Mouse (Mus musculus) lung, postnatal 0 days (tissue): ENCODE data around the gene Vmn2r40. TPM values are rescaled to one million over a fixed set of nuclear protein-coding genes. Genes with fewer than 3 reads are reported as not detected.
"Not testable (repeated sequence)": the region's sequence is repeated elsewhere in the genome, so short reads cannot be mapped to it uniquely, and the experiment has no call there.

Source experiments
- ATAC-seq: fragments of 200-750 bp; cut with Nextera tagmentation; 2 replicates; pipeline ENCODE4 v1.8.0; 2017; ENCODE audit warnings: moderate library complexity
- DNase-seq: peaks from one replicate; pipeline ENCODE4 v3.0.0-alpha.2; 2016; ENCODE audit warnings: low spot score
- H3K27ac ChIP-seq: fragments of 300-500 bp; sonication (generic); 2 replicates; pipeline ENCODE4 v1.5.1; 2014; ENCODE audit warnings: antibody characterized with exemption, mild to moderate bottlenecking, low read length, mixed read lengths
- H3K27me3 ChIP-seq: fragments of 300-500 bp; sonication (generic); replicated peaks from 2 replicates; pipeline ENCODE4 v1.6.1; 2014; ENCODE audit warnings: low read length, mixed read lengths; ENCODE audit not compliant: insufficient read depth
- H3K36me3 ChIP-seq: fragments of 300-500 bp; sonication (generic); 2 replicates; pipeline ENCODE4 v1.6.1; 2014; ENCODE audit warnings: low read length, mixed read lengths; ENCODE audit not compliant: insufficient read depth
- H3K4me1 ChIP-seq: fragments of 300-500 bp; sonication (generic); 2 replicates; pipeline ENCODE4 v1.6.1; 2014; ENCODE audit warnings: antibody characterized with exemption, low read depth, low read length, mixed read lengths; ENCODE audit not compliant: insufficient read depth
- H3K4me2 ChIP-seq: fragments of 300-500 bp; sonication (generic); replicated peaks from 2 replicates; pipeline ENCODE4 v1.6.1; 2014; ENCODE audit warnings: low read depth, mild to moderate bottlenecking, low read length, moderate library complexity, mixed read lengths
- H3K4me3 ChIP-seq: fragments of 300-500 bp; sonication (generic); 2 replicates; pipeline ENCODE4 v1.5.1; 2014; ENCODE audit warnings: low read depth, low read length
- H3K9ac ChIP-seq: fragments of 300-500 bp; sonication (generic); replicated peaks from 2 replicates; pipeline ENCODE4 v1.6.1; 2014; ENCODE audit warnings: low read depth, mild to moderate bottlenecking
- H3K9me3 ChIP-seq: fragments of 300-500 bp; sonication (generic); 2 replicates; pipeline ENCODE4 v1.6.1; 2016; ENCODE audit warnings: low read length, mixed read lengths
- WGBS: fragments of 180-500 bp; shearing (Covaris S2); extraction: QIAGEN DNeasy Blood & Tissue Kit; methylation state at CpG from one replicate; pipeline ENCODE4 v1.1.7; 2014; 5-methylcytosine and 5-hydroxymethylcytosine counted together
- polyA plus RNA-seq: library from polyadenylated mRNA; unstranded; fragments of >200 nt; fragmentation: Nextera tagmentation; extraction: Ambion mirVana; gene quantifications from 2 replicates; pipeline ENCODE4 v1.2.1, GENCODE M21; 2015

Gene Vmn2r40
- polyA plus RNA-seq: not detected in 2 replicates

DNA sequence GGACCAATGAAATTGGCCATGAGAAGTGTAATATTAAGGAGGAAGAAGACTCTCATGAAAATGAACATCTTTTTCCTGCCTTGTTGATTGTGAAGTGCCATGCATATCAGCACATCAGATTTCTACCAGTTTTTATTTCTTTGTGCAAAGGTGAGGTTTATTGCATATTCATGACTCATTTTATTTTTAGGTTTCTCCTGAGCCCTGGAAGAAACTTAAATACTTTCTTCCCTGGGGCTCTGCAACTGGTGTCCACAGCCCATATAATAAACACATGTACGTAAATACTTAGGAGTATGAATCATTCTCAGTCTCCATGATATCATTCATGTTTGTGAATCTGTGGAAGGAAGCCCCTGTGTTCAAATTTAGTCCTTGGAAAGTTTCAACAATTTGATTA is at the start of gene Vmn2r40:
Gene Vmn2r40 (minus strand): TSS at position 101 of the 400 bp plus-strand sequence.
- not testable (repeated sequence) for ATAC-seq, H3K9me3 ChIP-seq, H3K9ac ChIP-seq, H3K4me3 ChIP-seq, H3K27me3 ChIP-seq, H3K4me2 ChIP-seq, H3K27ac ChIP-seq, DNase-seq, H3K4me1 ChIP-seq, H3K36me3 ChIP-seq
- WGBS: no CpG with 5 or more reads among the region's 1 CpGs

Other genes with a start within 250 kb of the Vmn2r40 start
- not detected in 2 replicates for gene Vmn2r39, start 99.4 kb upstream of the Vmn2r40 start, polyA plus RNA-seq
- gene Vmn2r38, start 166.4 kb upstream of the Vmn2r40 start, polyA plus RNA-seq: not detected in 2 replicates